Mouse (Mus musculus) intestine, postnatal 0 days (tissue): ENCODE measurements around the gene Hoxb4. TPM values are rescaled to one million over a fixed set of nuclear protein-coding genes. Genes with fewer than 3 reads are reported as not detected.

ENCODE experiments used
- ATAC-seq: fragments of 200-750 bp; cut with Nextera tagmentation; 2 replicates; pipeline ENCODE4 v1.8.0; 2017; ENCODE audit warnings: mild to moderate bottlenecking, moderate TSS enrichment, moderate library complexity
- H3K27ac ChIP-seq: fragments of 300-500 bp; sonication (generic); 2 replicates; pipeline ENCODE4 v1.5.1; 2014; ENCODE audit warnings: mild to moderate bottlenecking, low read depth, low read length, moderate library complexity
- H3K27me3 ChIP-seq: fragments of 300-500 bp; sonication (generic); replicated peaks from 2 replicates; pipeline ENCODE4 v1.6.1; 2014; ENCODE audit warnings: low read length, mixed read lengths; ENCODE audit not compliant: control insufficient read depth, insufficient read depth
- H3K36me3 ChIP-seq: fragments of 300-500 bp; sonication (generic); 2 replicates; pipeline ENCODE4 v1.6.1; 2014; ENCODE audit warnings: mild to moderate bottlenecking, moderate library complexity; ENCODE audit not compliant: control insufficient read depth, insufficient read depth
- H3K4me1 ChIP-seq: fragments of 300-500 bp; sonication (generic); replicated peaks from 2 replicates; pipeline ENCODE4 v1.6.1; 2014; ENCODE audit warnings: antibody characterized with exemption, low read length, mixed read lengths; ENCODE audit not compliant: control insufficient read depth, insufficient read depth
- H3K4me2 ChIP-seq: fragments of 300-500 bp; sonication (generic); replicated peaks from 2 replicates; pipeline ENCODE4 v1.6.1; 2014; ENCODE audit warnings: low read depth, mild to moderate bottlenecking, moderate library complexity
- H3K4me3 ChIP-seq: fragments of 300-500 bp; sonication (generic); 2 replicates; pipeline ENCODE4 v1.5.1; 2014; ENCODE audit warnings: low read depth, low read length
- H3K9ac ChIP-seq: fragments of 300-500 bp; sonication (generic); 2 replicates; pipeline ENCODE4 v1.6.1; 2014; ENCODE audit warnings: mild to moderate bottlenecking, low read depth, low read length
- H3K9me3 ChIP-seq: fragments of 300-500 bp; sonication (generic); 2 replicates; pipeline ENCODE4 v1.6.1; 2016; ENCODE audit warnings: mixed run types; ENCODE audit not compliant: control insufficient read depth
- CTCF ChIP-seq: sonication (generic); IDR thresholded peaks from 2 replicates; pipeline ENCODE4 v1.5.1; 2016; ENCODE audit warnings: low read depth, mild to moderate bottlenecking, control low read depth, antibody characterized with exemption, moderate library complexity
- WGBS: fragments of 180-500 bp; shearing (Covaris S2); extraction: QIAGEN DNeasy Blood & Tissue Kit; methylation state at CpG from one replicate; pipeline ENCODE4 v1.1.7; 2014; 5-methylcytosine and 5-hydroxymethylcytosine counted together
- polyA plus RNA-seq: library from polyadenylated mRNA; unstranded; fragments of >200 nt; fragmentation: Nextera tagmentation; extraction: Ambion mirVana; gene quantifications from 2 replicates; pipeline ENCODE4 v1.2.1, GENCODE M21; 2015

Hoxb4 gene
- polyA plus RNA-seq, 1 experiment from 2014 or later = 1.1 TPM

GRCm38 (mm10) chr11:96334998-96335397, 16.9 kb downstream of the Hoxb4 start:
- no peak for ATAC-seq
- peaks cover 24% of the 10 kb centered on the region for H3K27me3 ChIP-seq
- H3K4me1 ChIP-seq = 0 out of 2 replicates have a peak, but pooled peaks cover 8% of the 10 kb centered on the region
- WGBS = 30% methylated on average over 3 of the region's 3 CpGs
- H3K36me3 ChIP-seq = no peaks in the 10 kb centered on the region; the same call in 1 of the 2 replicates
- H3K4me2 ChIP-seq = 0 out of 2 replicates have a peak overlapping the region, but pooled peaks have one; percentile 2
- no peak overlapping the region for H3K9ac ChIP-seq
- H3K27ac ChIP-seq = no peak overlapping the region
- no peak overlapping the region for H3K4me3 ChIP-seq
- no peak for TF ChIP-seq CTCF
- no peaks in the 10 kb centered on the region for H3K9me3 ChIP-seq

GRCm38 (mm10) chr11:96336597-96336996, 18.5 kb downstream of the Hoxb4 start:
- Histone ChIP-seq H3K36me3 (no peaks in the 10 kb centered on the region; the same call in 1 of the 2 replicates), H3K27ac (no peak overlapping the region), H3K27me3 (peaks cover 34% of the 10 kb centered on the region), H3K4me3 (no peak overlapping the region), H3K4me1 (0 out of 2 replicates have a peak, but pooled peaks cover 9% of the 10 kb centered on the region), H3K9ac (no peak overlapping the region), H3K4me2 (no peak overlapping the region), H3K9me3 (no peaks in the 10 kb centered on the region)
- 32% methylated on average over 2 of the region's 2 CpGs for WGBS
- ATAC-seq = no peak
- TF ChIP-seq CTCF = no peak

GRCm38 (mm10) chr11:96337026-96337425, 19.0 kb downstream of the Hoxb4 start:
- ATAC-seq = no peak
- Histone ChIP-seq H3K4me3 (no peak overlapping the region), H3K27me3 (peaks cover 31% of the 10 kb centered on the region), H3K4me2 (no peak overlapping the region), H3K36me3 (no peaks in the 10 kb centered on the region; the same call in 1 of the 2 replicates), H3K27ac (no peak overlapping the region), H3K4me1 (0 out of 2 replicates have a peak, but pooled peaks cover 6% of the 10 kb centered on the region), H3K9ac (no peak overlapping the region), H3K9me3 (no peaks in the 10 kb centered on the region)
- WGBS = 59% methylated on average over 6 of the region's 6 CpGs
- TF ChIP-seq CTCF = no peak

GRCm38 (mm10) chr11:96338957-96339855, 21.1 kb downstream of the Hoxb4 start:
- no peak for TF ChIP-seq CTCF
- no peak overlapping the region for H3K4me3 ChIP-seq
- no peak for ATAC-seq

GRCm38 (mm10) chr11:96340698-96341365, 22.8 kb downstream of the Hoxb4 start:
- Histone ChIP-seq H3K36me3 (no peaks in the 10 kb centered on the region; the same call in 1 of the 2 replicates), H3K4me1 (0 out of 2 replicates have a peak, but pooled peaks cover 3% of the 10 kb centered on the region), H3K4me2 (peak overlapping the region; percentile 85), H3K27me3 (peaks cover 32% of the 10 kb centered on the region), H3K9me3 (no peaks in the 10 kb centered on the region), H3K4me3 (peak overlapping the region; percentile 44), H3K9ac (peak overlapping the region; percentile 43; the same call in 1 of the 2 replicates), H3K27ac (peak overlapping the region; percentile 75)
- 1% methylated on average over 34 of the region's 36 CpGs for WGBS
- no peak for TF ChIP-seq CTCF
- peak; percentile 46; the same call in 1 of the 2 replicates for ATAC-seq

More at GRCm38 (mm10) chr11:96338957-96339855, 21.1 kb downstream of the Hoxb4 start:
- Histone ChIP-seq H3K4me2 (peak overlapping the region; percentile 24; the same call in 1 of the 2 replicates), H3K4me1 (0 out of 2 replicates have a peak, but pooled peaks cover 3% of the 10 kb centered on the region), H3K27ac (no peak overlapping the region), H3K9ac (no peak overlapping the region; the same call in 1 of the 2 replicates), H3K27me3 (peaks cover 22% of the 10 kb centered on the region), H3K36me3 (no peaks in the 10 kb centered on the region; the same call in 1 of the 2 replicates), H3K9me3 (no peaks in the 10 kb centered on the region)
- 62% methylated on average over 7 of the region's 7 CpGs for WGBS
